In the genomic region with DNA sequence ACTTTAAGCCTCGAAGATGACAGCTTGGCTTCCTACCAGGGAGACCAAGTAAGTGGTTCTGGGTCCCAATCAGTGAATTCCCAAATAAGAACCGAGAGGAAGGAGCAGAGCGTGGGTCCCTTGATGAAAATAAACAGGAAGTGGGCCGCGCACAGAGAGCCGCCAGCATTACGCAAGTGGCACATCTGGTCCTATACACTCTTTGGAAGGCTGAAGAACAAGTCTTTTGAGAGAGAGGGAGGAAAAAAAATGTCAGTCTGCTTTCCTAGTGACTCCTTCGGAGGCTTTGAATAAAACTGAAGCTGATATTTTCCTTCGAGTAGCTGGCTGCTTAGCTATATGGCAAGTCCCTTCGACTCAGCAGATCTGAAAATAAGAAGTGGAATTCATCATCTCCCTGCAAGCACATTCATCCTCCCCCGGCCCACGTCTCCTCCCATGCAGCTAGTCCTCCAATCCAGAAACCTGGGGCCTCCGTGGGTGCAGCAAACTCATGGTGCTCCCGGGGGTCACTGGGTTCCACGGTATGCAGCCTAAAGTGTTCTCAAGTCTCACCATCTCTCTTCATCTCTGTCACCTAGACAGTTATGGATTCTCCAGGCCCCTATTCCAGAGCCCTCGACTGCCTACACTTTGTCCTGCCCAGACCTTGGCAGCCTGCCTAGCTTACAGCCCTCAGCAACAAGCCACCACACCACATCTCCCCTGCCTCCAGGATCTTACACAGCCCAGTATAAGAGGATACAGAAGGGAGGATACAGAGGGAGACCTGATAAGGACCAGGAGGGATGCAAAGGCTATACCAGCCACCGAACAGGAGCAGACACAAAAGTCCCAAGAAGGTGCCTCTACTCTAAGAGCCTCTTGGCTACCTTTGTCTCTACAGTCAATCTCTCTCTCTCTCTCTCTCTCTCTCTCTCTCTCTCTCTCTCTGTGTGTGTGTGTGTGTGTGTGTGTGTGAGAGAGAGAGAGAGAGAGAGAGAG, we compare ENCODE assay signal across 8 mouse cellular contexts. TPM values are rescaled to one million over a fixed set of nuclear protein-coding genes. Genes with fewer than 3 reads are reported as not detected.
DNase-seq lines count a peak whose midpoint lies in the region; ATAC-seq and TF ChIP-seq lines count a peak whose summit lies in the region.

No protein-coding gene starts in this region.

- no peak for TF ChIP-seq CTCF in intestine, postnatal 0 days (IDR thresholded peaks at IDR 0.05; ENCODE audit: low read depth)

- no peak overlapping the region for H3K4me2 ChIP-seq in neural tube, embryonic 13.5 days
- H3K4me2 ChIP-seq in intestine, postnatal 0 days (replicated peaks; ENCODE audit: low read depth) = no peak overlapping the region
- H3K4me2 ChIP-seq in liver, embryonic 11.5 days = no peak overlapping the region

- peaks cover 24% of the 10 kb centered on the region for H3K4me1 ChIP-seq in neural tube, embryonic 13.5 days (replicated peaks)
- H3K4me1 ChIP-seq in intestine, postnatal 0 days (replicated peaks; ENCODE audit: control insufficient read depth, insufficient read depth, low read length) = peaks cover 7% of the 10 kb centered on the region
- H3K4me1 ChIP-seq in liver, embryonic 11.5 days (replicated peaks; ENCODE audit: control insufficient read depth, insufficient read depth, low read length) = peaks cover 11% of the 10 kb centered on the region

- H3K27ac ChIP-seq in neural tube, embryonic 13.5 days (replicated peaks) = peak overlapping the region; percentile 19
- H3K27ac ChIP-seq in intestine, postnatal 0 days (ENCODE audit: low read depth, low read length) = peak overlapping the region; percentile 68
- peak overlapping the region; percentile 48 for H3K27ac ChIP-seq in liver, embryonic 11.5 days (ENCODE audit: low read depth, low read length)

- no peak for ATAC-seq in neural tube, embryonic 13.5 days (ENCODE audit: low read depth)
- no peak for ATAC-seq in intestine, postnatal 0 days
- no peak for ATAC-seq in liver, embryonic 11.5 days (replicated peaks; ENCODE audit: low FRiP score)
- no peak for ATAC-seq in megakaryocyte-erythroid progenitor cell, adult 5-6 weeks (replicated peaks; ENCODE audit: low FRiP score, low TSS enrichment, poor library complexity, severe bottlenecking)

- intact Hi-C loops in gastrocnemius, postnatal 14 days (cut with DNase I; ENCODE audit: low total_unique reads) = no loop called here

- H3K36me3 ChIP-seq in neural tube, embryonic 13.5 days = no peaks in the 10 kb centered on the region
- no peaks in the 10 kb centered on the region for H3K36me3 ChIP-seq in intestine, postnatal 0 days (ENCODE audit: control insufficient read depth, insufficient read depth)
- H3K36me3 ChIP-seq in liver, embryonic 11.5 days (ENCODE audit: control insufficient read depth, insufficient read depth, low read length) = no peaks in the 10 kb centered on the region

- no peak for DNase-seq in neural tube, embryonic 10.5 days (ENCODE audit: extremely low spot score, low spot score)
- DNase-seq in gastrocnemius, postnatal 14 days = peak; percentile 31
- no peak for DNase-seq in liver, embryonic 11.5 days (ENCODE audit: low spot score)
- peak; percentile 25 for DNase-seq in right cerebral cortex, postnatal 4 days
- no peak for DNase-seq in adipocyte (ENCODE audit: low spot score)

- no peaks in the 10 kb centered on the region for H3K27me3 ChIP-seq in neural tube, embryonic 13.5 days
- H3K27me3 ChIP-seq in intestine, postnatal 0 days (replicated peaks; ENCODE audit: control insufficient read depth, insufficient read depth, low read length) = no peaks in the 10 kb centered on the region
- H3K27me3 ChIP-seq in liver, embryonic 11.5 days (replicated peaks; ENCODE audit: control insufficient read depth, insufficient read depth, low read length) = no peaks in the 10 kb centered on the region

- H3K4me3 ChIP-seq in neural tube, embryonic 13.5 days = no peak overlapping the region
- H3K4me3 ChIP-seq in intestine, postnatal 0 days (ENCODE audit: low read depth, low read length) = no peak overlapping the region
- H3K4me3 ChIP-seq in liver, embryonic 11.5 days (ENCODE audit: low read depth, low read length) = no peak overlapping the region

- no peak overlapping the region for H3K9ac ChIP-seq in neural tube, embryonic 13.5 days
- H3K9ac ChIP-seq in intestine, postnatal 0 days (ENCODE audit: low read depth, low read length) = no peak overlapping the region
- no peak overlapping the region for H3K9ac ChIP-seq in liver, embryonic 11.5 days (ENCODE audit: low read depth, low read length)

- WGBS in neural tube, embryonic 13.5 days = 73% methylated on average over 17 of the region's 17 CpGs
- 47% methylated on average over 17 of the region's 17 CpGs for WGBS in intestine, postnatal 0 days
- WGBS in liver, embryonic 11.5 days = 45% methylated on average over 17 of the region's 17 CpGs

- H3K9me3 ChIP-seq in neural tube, embryonic 13.5 days = no peaks in the 10 kb centered on the region
- H3K9me3 ChIP-seq in intestine, postnatal 0 days (ENCODE audit: control insufficient read depth) = no peaks in the 10 kb centered on the region
- H3K9me3 ChIP-seq in liver, embryonic 11.5 days (ENCODE audit: control insufficient read depth, low read length) = no peaks in the 10 kb centered on the region

RNA-seq across cellular contexts. Expression of a gene that starts 43.8 kb away (rescaled TPM):
- not detected in 2 replicates for polyA plus RNA-seq in neural tube, embryonic 13.5 days (2015; fragmentation: Nextera tagmentation; extraction: Ambion mirVana)
- not detected for total RNA-seq in gastrocnemius, postnatal 14 days (2021)
- polyA plus RNA-seq in intestine, postnatal 0 days (2015; fragmentation: Nextera tagmentation; extraction: Ambion mirVana) = 16.1 and 18.0 TPM in 2 replicates
- 0.44 and 0.51 TPM in 2 replicates for polyA plus RNA-seq in liver, embryonic 11.5 days (2014; fragmentation: Nextera tagmentation; extraction: Ambion mirVana)
- not detected in 2 replicates for total RNA-seq in megakaryocyte-erythroid progenitor cell, adult 5-6 weeks (2014; fragmentation: Nextera tagmentation)
- not detected in 2 replicates for total RNA-seq in megakaryocyte-erythroid progenitor cell, adult 5-6 weeks (2017)

Comparison
In these comparisons a context has a peak if more than half of its experiments do, and no peak if none do; other contexts are left out.
1. DNase-seq: peak in gastrocnemius, postnatal 14 days (single experiment) and right cerebral cortex, postnatal 4 days (single experiment); none in neural tube, embryonic 10.5 days (single experiment), liver, embryonic 11.5 days (single experiment) and adipocyte (single experiment).
2. RNA of a gene that starts 43.8 kb away (polyA plus RNA-seq): 16.1 to 18.0 TPM in intestine, postnatal 0 days; 0.44 to 0.51 TPM in liver, embryonic 11.5 days and not detected in neural tube, embryonic 13.5 days; every median in the first group is over 10 times any median in the second.
3. Peak in every context shown above with its lines, with median percentiles within 50 percentile points of each other: H3K27ac ChIP-seq.